Comparison of ENCODE assay signal across 20 mouse cellular contexts in genomic region chr17:69231360-69231759, GRCm38 (mm10).
DNase-seq lines count a peak whose midpoint lies in the region; ATAC-seq lines count a peak whose summit lies in the region.
"Had no signal": no experiment of that assay in that cellular context is flagged by ENCODE, and none has a peak within 500 bp of the region (broad histone marks: within the 10 kb centered on the region; RNA-seq: fewer than 3 reads in every experiment).

No protein-coding gene starts in this region.

- ATAC-seq in hindbrain, embryonic 12.5 days (ENCODE audit: low FRiP score), result no peak; the same call in 1 of the 2 replicates
- ATAC-seq in neural tube, embryonic 13.5 days (ENCODE audit: low read depth), result peak; percentile 32; the same call in 1 of the 2 replicates
- ATAC-seq: intestine, embryonic 16.5 days had no signal

- H3K27me3 ChIP-seq in hindbrain, embryonic 12.5 days, result no peaks in the 10 kb centered on the region
- no peaks in the 10 kb centered on the region for H3K27me3 ChIP-seq in neural tube, embryonic 13.5 days
- H3K27me3 ChIP-seq: heart, embryonic 12.5 days; liver, embryonic 15.5 days had no signal

- H3K4me3 ChIP-seq in hindbrain, embryonic 12.5 days, result no peak overlapping the region
- H3K4me3 ChIP-seq in neural tube, embryonic 13.5 days, result no peak overlapping the region
- H3K4me3 ChIP-seq: heart, embryonic 12.5 days; layer of hippocampus, adult 2 months; left cerebral cortex, adult 2 months; liver, embryonic 15.5 days; myocyte had no signal

- peak; percentile 42 to 46 for DNase-seq in cerebellum, postnatal 10 days
- no peak for DNase-seq in cerebellum, adult 9-10 months
- DNase-seq in left cerebral cortex, postnatal 4 days, result peak; percentile 4
- DNase-seq in left cerebral cortex, postnatal 14 days (ENCODE audit: low spot score in 2 of 2), result no peak
- no peak for DNase-seq in heart, adult 18-20 months
- DNase-seq in kidney, adult 18-20 months, result no peak
- DNase-seq: adrenal gland, adult 8-10 months; kidney, postnatal 10 days; lung, postnatal 10 days; right cerebral cortex, postnatal 25 days; thymus, postnatal 25 days had no signal

- 66% methylated on average over 5 of the region's 5 CpGs for WGBS in hindbrain, embryonic 12.5 days
- WGBS in neural tube, embryonic 13.5 days, result 45% methylated on average over 5 of the region's 5 CpGs

- H3K9ac ChIP-seq in hindbrain, embryonic 12.5 days, result no peak overlapping the region
- H3K9ac ChIP-seq in neural tube, embryonic 13.5 days, result no peak overlapping the region
- H3K9ac ChIP-seq: heart, embryonic 12.5 days; liver, embryonic 15.5 days had no signal

- H3K36me3 ChIP-seq in hindbrain, embryonic 12.5 days, result no peaks in the 10 kb centered on the region
- no peaks in the 10 kb centered on the region for H3K36me3 ChIP-seq in neural tube, embryonic 13.5 days
- H3K36me3 ChIP-seq: heart, embryonic 12.5 days; liver, embryonic 15.5 days had no signal

- H3K4me2 ChIP-seq in hindbrain, embryonic 12.5 days (replicated peaks), result no peak overlapping the region
- no peak overlapping the region for H3K4me2 ChIP-seq in neural tube, embryonic 13.5 days
- H3K4me2 ChIP-seq: heart, embryonic 12.5 days; liver, embryonic 15.5 days had no signal

- no peaks in the 10 kb centered on the region for H3K9me3 ChIP-seq in hindbrain, embryonic 12.5 days (replicated peaks)
- no peaks in the 10 kb centered on the region for H3K9me3 ChIP-seq in neural tube, embryonic 13.5 days
- H3K9me3 ChIP-seq: heart, embryonic 12.5 days; liver, embryonic 15.5 days had no signal

- intact Hi-C loops in left cerebral cortex, postnatal 4 days (cut with DNase I), result no loop called here
- intact Hi-C loops in left cerebral cortex, postnatal 14 days (cut with DNase I), result no loop called here

- peak overlapping the region; percentile 30; the same call in 1 of the 2 replicates for H3K27ac ChIP-seq in hindbrain, embryonic 12.5 days
- peak overlapping the region; percentile 72 for H3K27ac ChIP-seq in neural tube, embryonic 13.5 days (replicated peaks)
- H3K27ac ChIP-seq: layer of hippocampus, adult 2 months; left cerebral cortex, adult 2 months; liver, embryonic 15.5 days; stomach, postnatal 0 days had no signal

- peaks cover 31% of the 10 kb centered on the region for H3K4me1 ChIP-seq in hindbrain, embryonic 12.5 days
- H3K4me1 ChIP-seq in neural tube, embryonic 13.5 days (replicated peaks), result peaks cover 49% of the 10 kb centered on the region
- H3K4me1 ChIP-seq: liver, embryonic 15.5 days had no signal

Comparison
In these comparisons a context has a peak if more than half of its experiments do, and no peak if none do; other contexts are left out.
1. DNase-seq: peak in cerebellum, postnatal 10 days (2 of 2) and left cerebral cortex, postnatal 4 days (single experiment); none in cerebellum, adult 9-10 months (single experiment), left cerebral cortex, postnatal 14 days (0 of 2), heart, adult 18-20 months (0 of 2) and kidney, adult 18-20 months (single experiment).